Mouse (Mus musculus) MEL (cell line): Measurements from ENCODE around the gene Pla2g5.

ENCODE experiments used
- CTCF ChIP-seq, 3 experiments: IDR thresholded peaks in 2 of 3; conservative IDR thresholded peaks in 1 of 3; 2 replicates each; pipeline ENCODE4 v1.5.1; 2011 to 2012; ENCODE audit warnings: low read length in 3 of 3, low read depth in 2 of 3, mild to moderate bottlenecking in 2 of 3, improper control_type of control experiment in 1 of 3, inconsistent platforms in 1 of 3, mixed read lengths in 1 of 3, moderate library complexity in 1 of 3; ENCODE audit not compliant: control insufficient read depth in 1 of 3, insufficient read depth in 1 of 3, poor library complexity in 1 of 3, severe bottlenecking in 1 of 3
- ETS1 ChIP-seq: IDR thresholded peaks from 2 replicates; pipeline ENCODE4 v1.6.1; 2012; ENCODE audit warnings: low read depth, mild to moderate bottlenecking, inconsistent platforms, low read length, improper control_type of control experiment, moderate library complexity
- MAFK ChIP-seq: IDR thresholded peaks from 2 replicates; pipeline ENCODE4 v1.6.1; 2011; ENCODE audit warnings: low read depth, mild to moderate bottlenecking, low read length, improper control_type of control experiment, borderline replicate concordance
- MAX ChIP-seq: IDR thresholded peaks from 2 replicates; pipeline ENCODE4 v1.6.1; 2011; ENCODE audit warnings: low read length, improper control_type of control experiment
- TAL1 ChIP-seq: IDR thresholded peaks from 2 replicates; pipeline ENCODE4 v1.6.1; 2012; ENCODE audit warnings: mild to moderate bottlenecking, inconsistent platforms, low read length, moderate library complexity, mixed read lengths

DNA sequence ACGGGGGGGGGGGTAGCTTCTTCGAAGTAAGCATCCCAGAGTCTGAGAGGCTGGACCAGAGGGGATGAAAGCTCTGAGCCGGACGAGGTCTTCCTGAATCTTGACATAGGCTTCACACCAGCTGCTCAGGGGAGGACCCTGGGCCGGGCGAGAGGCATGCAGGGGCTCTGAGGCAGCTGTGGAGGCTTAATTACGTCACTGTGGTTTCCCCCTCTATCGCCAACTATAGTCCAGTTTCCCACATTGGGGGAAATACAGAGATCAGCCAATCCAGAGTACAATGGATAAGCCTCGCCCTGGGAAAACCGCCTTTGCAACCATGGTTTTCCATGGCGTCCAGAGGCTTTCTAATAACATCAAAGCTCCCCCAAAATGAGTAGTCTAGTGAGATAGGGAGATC lies 36.1 kb downstream of the Pla2g5 start:
- no peak for TF ChIP-seq CTCF (IDR thresholded peaks at IDR 0.05 in 2 of 3, conservative IDR thresholded peaks at IDR 0.05 in 1 of 3; ENCODE audit: control insufficient read depth in 1 of 3, insufficient read depth in 1 of 3, low read depth in 2 of 3, low read length in 3 of 3, poor library complexity in 1 of 3, severe bottlenecking in 1 of 3)
- no peak for TF ChIP-seq ETS1
- no peak for TF ChIP-seq MAX
- TF ChIP-seq MAFK, result no peak
- TF ChIP-seq TAL1, result no peak
